In genomic region chr4:129823216-129823810, GRCm38 (mm10) we compare ENCODE assay signal across 14 mouse cellular contexts. TPM values are rescaled to one million over a fixed set of nuclear protein-coding genes. Genes with fewer than 3 reads are reported as not detected.
DNase-seq lines count a peak whose midpoint lies in the region; ATAC-seq and TF ChIP-seq lines count a peak whose summit lies in the region.
"Had no signal": no experiment of that assay in that cellular context is flagged by ENCODE, and none has a peak within 500 bp of the region (broad histone marks: within the 10 kb centered on the region; RNA-seq: fewer than 3 reads in every experiment).

No protein-coding gene starts in this region.

- no peak overlapping the region for H3K9ac ChIP-seq in liver, embryonic 11.5 days (ENCODE audit: low read depth, low read length)
- no peak overlapping the region for H3K9ac ChIP-seq in intestine, embryonic 14.5 days (ENCODE audit: low read length)
- H3K9ac ChIP-seq in liver, embryonic 15.5 days, result no peak overlapping the region
- H3K9ac ChIP-seq in midbrain, embryonic 13.5 days (replicated peaks), result no peak overlapping the region
- H3K9ac ChIP-seq: embryonic facial prominence, embryonic 15.5 days had no signal

- no peaks in the 10 kb centered on the region for H3K9me3 ChIP-seq in liver, embryonic 11.5 days (ENCODE audit: control insufficient read depth, low read length)
- no peaks in the 10 kb centered on the region for H3K9me3 ChIP-seq in G1E (replicated peaks)
- H3K9me3 ChIP-seq in intestine, embryonic 14.5 days (ENCODE audit: control insufficient read depth, low read length), result no peaks in the 10 kb centered on the region
- H3K9me3 ChIP-seq in liver, embryonic 15.5 days (replicated peaks), result no peaks in the 10 kb centered on the region
- no peaks in the 10 kb centered on the region for H3K9me3 ChIP-seq in midbrain, embryonic 13.5 days
- H3K9me3 ChIP-seq: embryonic facial prominence, embryonic 15.5 days; kidney, embryonic 15.5 days had no signal

- no peak overlapping the region for H3K27ac ChIP-seq in liver, embryonic 11.5 days (ENCODE audit: low read depth, low read length)
- no peak overlapping the region for H3K27ac ChIP-seq in intestine, embryonic 14.5 days (ENCODE audit: low read depth)
- H3K27ac ChIP-seq in liver, embryonic 15.5 days (replicated peaks), result peak overlapping the region; percentile 45; the same call in 1 of the 2 replicates
- H3K27ac ChIP-seq in midbrain, embryonic 13.5 days, result no peak overlapping the region
- H3K27ac ChIP-seq: embryonic facial prominence, embryonic 15.5 days; kidney, embryonic 15.5 days; left cerebral cortex, adult 2 months had no signal

- no peaks in the 10 kb centered on the region for H3K27me3 ChIP-seq in liver, embryonic 11.5 days (replicated peaks; ENCODE audit: control insufficient read depth, insufficient read depth, low read length)
- H3K27me3 ChIP-seq in G1E (ENCODE audit: insufficient read depth, low read length), result no peaks in the 10 kb centered on the region
- H3K27me3 ChIP-seq in intestine, embryonic 14.5 days (replicated peaks; ENCODE audit: control insufficient read depth, insufficient read depth, low read length), result no peaks in the 10 kb centered on the region
- H3K27me3 ChIP-seq in liver, embryonic 15.5 days, result no peaks in the 10 kb centered on the region
- no peaks in the 10 kb centered on the region for H3K27me3 ChIP-seq in midbrain, embryonic 13.5 days
- H3K27me3 ChIP-seq: embryonic facial prominence, embryonic 15.5 days; kidney, embryonic 15.5 days had no signal

- peaks cover 48% of the 10 kb centered on the region for H3K4me1 ChIP-seq in liver, embryonic 11.5 days (replicated peaks; ENCODE audit: control insufficient read depth, insufficient read depth, low read length)
- H3K4me1 ChIP-seq in G1E (ENCODE audit: insufficient read depth, low read depth, low read length), result peaks cover 63% of the 10 kb centered on the region
- peaks cover 42% of the 10 kb centered on the region for H3K4me1 ChIP-seq in intestine, embryonic 14.5 days (replicated peaks; ENCODE audit: control insufficient read depth, insufficient read depth, low read length)
- H3K4me1 ChIP-seq in liver, embryonic 15.5 days (replicated peaks), result peaks cover 60% of the 10 kb centered on the region
- peaks cover 51% of the 10 kb centered on the region for H3K4me1 ChIP-seq in midbrain, embryonic 13.5 days (replicated peaks)

- 87% methylated on average over 4 of the region's 4 CpGs for WGBS in liver, embryonic 11.5 days
- 68% methylated on average over 4 of the region's 4 CpGs for WGBS in intestine, embryonic 14.5 days
- WGBS in liver, embryonic 15.5 days (ENCODE audit: insufficient replicate concordance), result 65% methylated on average over 4 of the region's 4 CpGs
- 90% methylated on average over 4 of the region's 4 CpGs for WGBS in midbrain, embryonic 13.5 days

- H3K4me3 ChIP-seq in liver, embryonic 11.5 days (ENCODE audit: low read depth, low read length), result no peak overlapping the region
- peak overlapping the region; percentile 40; the same call in 1 of the 2 replicates for H3K4me3 ChIP-seq in G1E (ENCODE audit: low read depth, low read length)
- no peak overlapping the region for H3K4me3 ChIP-seq in intestine, embryonic 14.5 days (ENCODE audit: low read depth, low read length)
- no peak overlapping the region for H3K4me3 ChIP-seq in liver, embryonic 15.5 days (replicated peaks)
- no peak overlapping the region for H3K4me3 ChIP-seq in midbrain, embryonic 13.5 days (replicated peaks)
- H3K4me3 ChIP-seq: left cerebral cortex, adult 2 months had no signal

- ATAC-seq in liver, embryonic 11.5 days (replicated peaks; ENCODE audit: low FRiP score), result no peak
- no peak for ATAC-seq in G1E (ENCODE audit: extremely low read depth, insufficient number of reproducible peaks, low FRiP score, poor library complexity, severe bottlenecking)
- no peak for ATAC-seq in intestine, embryonic 14.5 days (replicated peaks; ENCODE audit: low FRiP score, low TSS enrichment, low read depth)
- ATAC-seq in liver, embryonic 15.5 days (ENCODE audit: insufficient read depth), result no peak
- ATAC-seq in midbrain, embryonic 13.5 days, result no peak

- DNase-seq in liver, embryonic 11.5 days (ENCODE audit: low spot score), result no peak
- DNase-seq in liver (no peak), G1E (ENCODE audit: low spot score) (no peak)
- no peak for DNase-seq in intestine, embryonic 14.5 days (ENCODE audit: low spot score)
- no peak for DNase-seq in c-Kit-positive CD71-positive TER-119-positive erythroid progenitor cells, embryonic 14.5 days (ENCODE audit: low spot score)
- no peak for DNase-seq in layer of hippocampus, adult 9-10 months (ENCODE audit: low spot score)
- DNase-seq: cerebellum, adult 9-11 months; right cerebral cortex, postnatal 4 days; thymus, postnatal 4 days had no signal

- TF ChIP-seq CTCF in G1E (IDR thresholded peaks at IDR 0.05; ENCODE audit: low read depth, low read length), result no peak

- no peaks in the 10 kb centered on the region for H3K36me3 ChIP-seq in liver, embryonic 11.5 days (ENCODE audit: control insufficient read depth, insufficient read depth, low read length)
- H3K36me3 ChIP-seq in G1E (replicated peaks), result peaks cover 36% of the 10 kb centered on the region
- H3K36me3 ChIP-seq in intestine, embryonic 14.5 days (ENCODE audit: control insufficient read depth, insufficient read depth, low read length), result no peaks in the 10 kb centered on the region
- H3K36me3 ChIP-seq in liver, embryonic 15.5 days (replicated peaks), result peaks cover 12% of the 10 kb centered on the region; the same call in 1 of the 2 replicates
- H3K36me3 ChIP-seq in midbrain, embryonic 13.5 days, result no peaks in the 10 kb centered on the region
- H3K36me3 ChIP-seq: embryonic facial prominence, embryonic 15.5 days; kidney, embryonic 15.5 days had no signal

- peak overlapping the region; percentile 88 for H3K4me2 ChIP-seq in liver, embryonic 11.5 days
- H3K4me2 ChIP-seq in intestine, embryonic 14.5 days (ENCODE audit: low read length), result peak overlapping the region; percentile 53
- H3K4me2 ChIP-seq in liver, embryonic 15.5 days, result peak overlapping the region; percentile 98
- no peak overlapping the region for H3K4me2 ChIP-seq in midbrain, embryonic 13.5 days (replicated peaks)

RNA-seq across cellular contexts. Expression of gene Ptp4a2, which starts 12.3 kb away (rescaled TPM):
- polyA plus RNA-seq in liver, embryonic 11.5 days (2014; fragmentation: Nextera tagmentation; extraction: Ambion mirVana), result 279 and 298 TPM in 2 replicates
- total RNA-seq in G1E (2014; fragmentation: Nextera tagmentation) (712 and 801 TPM in 2 replicates), G1E (2017) (371 and 464 TPM in 2 replicates)
- polyA plus RNA-seq in G1E (2012), result 37.5 and 45.6 TPM in 2 replicates
- 276 and 279 TPM in 2 replicates for polyA plus RNA-seq in intestine, embryonic 14.5 days (2014; fragmentation: Nextera tagmentation; extraction: Ambion mirVana)
- 140 and 174 TPM in 2 replicates for polyA plus RNA-seq in liver, embryonic 15.5 days (2015; fragmentation: Nextera tagmentation; extraction: Ambion mirVana)
- polyA plus RNA-seq in midbrain, embryonic 13.5 days (2015; fragmentation: Nextera tagmentation; extraction: Ambion mirVana), result 287 and 316 TPM in 2 replicates
